Mouse (Mus musculus) olfactory bulb, adult 2 months (tissue): ENCODE results near the gene Myl7.

Experiments used
- CTCF ChIP-seq: fragments of 200-500 bp; IDR thresholded peaks from 2 replicates; pipeline ENCODE4 v1.5.1; 2012; ENCODE audit warnings: low read depth, mild to moderate bottlenecking, low read length, moderate library complexity; ENCODE audit not compliant: insufficient read depth
- POLR2A ChIP-seq: fragments of 200-500 bp; IDR thresholded peaks from 2 replicates; pipeline ENCODE4 v1.6.1; 2012; ENCODE audit warnings: mild to moderate bottlenecking, low read depth, low read length, moderate library complexity; ENCODE audit not compliant: insufficient read depth

GRCm38 (mm10) chr11:5904871-5905270 lies 6.3 kb upstream of the Myl7 start:
- TF ChIP-seq CTCF, result no peak
- TF ChIP-seq POLR2A, result no peak
